Mouse (Mus musculus) limb, embryonic 14.5 days (tissue): ENCODE measurements around the gene Rbks. TPM values are rescaled to one million over a fixed set of nuclear protein-coding genes. Genes with fewer than 3 reads are reported as not detected.

Experiments
- ATAC-seq: fragments of 200-750 bp; cut with Nextera tagmentation; 2 replicates; pipeline ENCODE4 v1.8.0; 2017; ENCODE audit warnings: low read depth, moderate number of reproducible peaks, moderate TSS enrichment; ENCODE audit not compliant: low FRiP score
- DNase-seq: peaks from one replicate; pipeline ENCODE4 v3.0.0-alpha.2; 2015; ENCODE audit warnings: low spot score
- H3K27ac ChIP-seq: fragments of 300-500 bp; sonication (generic); replicated peaks from 2 replicates; pipeline ENCODE4 v1.5.1; 2014; ENCODE audit warnings: low read depth, mild to moderate bottlenecking, low read length, moderate library complexity, mixed read lengths
- H3K27me3 ChIP-seq: fragments of 300-500 bp; sonication (generic); 2 replicates; pipeline ENCODE4 v1.6.1; 2014; ENCODE audit warnings: low read length, mixed read lengths; ENCODE audit not compliant: control insufficient read depth, insufficient read depth
- H3K36me3 ChIP-seq: fragments of 300-500 bp; sonication (generic); 2 replicates; pipeline ENCODE4 v1.6.1; 2014; ENCODE audit warnings: mild to moderate bottlenecking, low read length, moderate library complexity, mixed read lengths; ENCODE audit not compliant: control insufficient read depth, insufficient read depth
- H3K4me1 ChIP-seq: fragments of 300-500 bp; sonication (generic); 2 replicates; pipeline ENCODE4 v1.6.1; 2014; ENCODE audit warnings: antibody characterized with exemption, low read length, mixed read lengths; ENCODE audit not compliant: control insufficient read depth, insufficient read depth
- H3K4me2 ChIP-seq: fragments of 300-500 bp; sonication (generic); replicated peaks from 2 replicates; pipeline ENCODE4 v1.6.1; 2014; ENCODE audit warnings: low read depth, mild to moderate bottlenecking, low read length, moderate library complexity; ENCODE audit not compliant: severe bottlenecking
- H3K4me3 ChIP-seq: fragments of 300-500 bp; sonication (generic); replicated peaks from 2 replicates; pipeline ENCODE4 v1.5.1; 2014; ENCODE audit warnings: low read length
- H3K9ac ChIP-seq: fragments of 300-500 bp; sonication (generic); 2 replicates; pipeline ENCODE4 v1.6.1; 2014; ENCODE audit warnings: mild to moderate bottlenecking, low read depth, low read length, moderate library complexity; ENCODE audit not compliant: severe bottlenecking
- H3K9me3 ChIP-seq: fragments of 300-500 bp; sonication (generic); 2 replicates; pipeline ENCODE4 v1.6.1; 2016; ENCODE audit warnings: low read length; ENCODE audit not compliant: control insufficient read depth
- POLR2A ChIP-seq: fragments of 200-500 bp; IDR thresholded peaks from 2 replicates; pipeline ENCODE4 v1.8.0; 2012; ENCODE audit warnings: inconsistent platforms, mild to moderate bottlenecking, moderate library complexity, borderline replicate concordance; ENCODE audit not compliant: insufficient read depth, insufficient read length; ENCODE audit errors: extremely low read depth
- WGBS: fragments of 180-500 bp; shearing (Covaris S2); extraction: QIAGEN DNeasy Blood & Tissue Kit; methylation state at CpG from one replicate; pipeline ENCODE4 v1.1.7; 2014; 5-methylcytosine and 5-hydroxymethylcytosine counted together
- polyA plus RNA-seq, 2 experiments: library from polyadenylated mRNA; depleted of rRNA in 1 of 2; stranded (reverse) in 1 of 2; unstranded in 1 of 2; fragments of >200 nt; fragmentation: Nextera tagmentation in 1 of 2; extraction: Ambion mirVana in 1 of 2; gene quantifications; 2 replicates each; pipeline versions ENCODE4 v1.2.1 to v1.2.3; 2012 to 2014

The Rbks gene
- polyA plus RNA-seq, 2 experiments, result 1.9 to 2.2 TPM

DNA sequence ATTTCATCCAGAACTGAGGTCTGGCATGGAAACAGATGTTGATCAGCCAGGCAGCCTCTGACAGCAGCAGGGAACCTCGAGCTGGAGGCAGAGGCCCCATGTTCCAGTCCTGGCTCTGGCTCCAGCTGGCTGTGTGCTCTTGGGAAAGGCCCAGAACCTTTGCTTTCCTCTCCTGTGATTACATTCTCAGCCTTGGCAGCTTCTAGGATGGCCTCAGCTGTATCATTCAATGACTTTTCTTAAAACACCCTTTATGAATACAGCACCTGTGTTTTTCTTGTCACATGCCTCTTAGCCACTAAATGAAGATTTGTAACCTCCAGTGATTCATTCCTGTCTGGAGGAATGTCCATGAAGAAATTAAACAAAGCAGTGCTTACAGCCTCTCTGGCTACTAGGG lies 31.3 kb downstream of the Rbks start:
- Histone ChIP-seq H3K9me3 (no peaks in the 10 kb centered on the region), H3K9ac (no peak overlapping the region), H3K27ac (no peak overlapping the region), H3K27me3 (no peaks in the 10 kb centered on the region), H3K4me1 (no peaks in the 10 kb centered on the region), H3K4me2 (no peak overlapping the region), H3K4me3 (no peak overlapping the region), H3K36me3 (no peaks in the 10 kb centered on the region)
- no peak for TF ChIP-seq POLR2A
- DNase-seq (peak; percentile 14), ATAC-seq (no peak)
- WGBS, result 16% methylated on average over 1 of the region's 1 CpGs

DNA sequence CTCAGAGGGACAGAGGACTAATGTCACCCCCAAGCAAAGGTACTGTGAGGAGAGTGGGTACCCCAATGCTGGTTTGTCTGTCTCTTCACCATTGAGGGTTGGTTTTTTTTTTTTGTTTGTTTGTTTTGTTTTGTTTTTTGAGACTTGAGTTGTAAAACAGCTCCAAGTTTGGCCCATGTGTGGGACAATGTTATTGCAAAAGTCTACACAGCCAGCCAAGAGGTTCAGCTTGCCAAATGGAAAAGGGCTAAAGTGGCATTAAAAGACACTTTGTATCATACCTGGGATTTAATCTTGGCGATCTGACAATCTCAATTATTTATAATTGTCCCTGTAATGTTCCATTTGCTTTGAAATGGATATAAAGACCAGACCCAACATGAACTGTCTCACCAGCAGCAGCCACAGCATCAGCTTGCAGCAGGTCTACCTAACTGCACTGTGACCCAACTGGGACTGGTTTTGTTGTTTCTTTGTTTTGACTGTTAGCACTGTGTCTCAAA lies 41.7 kb downstream of the Rbks start:
- H3K9me3 ChIP-seq, result no peaks in the 10 kb centered on the region
- no peak overlapping the region for H3K4me3 ChIP-seq
- no peaks in the 10 kb centered on the region for H3K4me1 ChIP-seq
- no peaks in the 10 kb centered on the region for H3K36me3 ChIP-seq
- no peak overlapping the region for H3K27ac ChIP-seq
- H3K27me3 ChIP-seq, result no peaks in the 10 kb centered on the region
- no peak for TF ChIP-seq POLR2A
- H3K9ac ChIP-seq, result no peak overlapping the region
- DNase-seq (no peak), ATAC-seq (no peak)
- H3K4me2 ChIP-seq, result no peak overlapping the region
- WGBS, result 83% methylated on average over 1 of the region's 1 CpGs

DNA sequence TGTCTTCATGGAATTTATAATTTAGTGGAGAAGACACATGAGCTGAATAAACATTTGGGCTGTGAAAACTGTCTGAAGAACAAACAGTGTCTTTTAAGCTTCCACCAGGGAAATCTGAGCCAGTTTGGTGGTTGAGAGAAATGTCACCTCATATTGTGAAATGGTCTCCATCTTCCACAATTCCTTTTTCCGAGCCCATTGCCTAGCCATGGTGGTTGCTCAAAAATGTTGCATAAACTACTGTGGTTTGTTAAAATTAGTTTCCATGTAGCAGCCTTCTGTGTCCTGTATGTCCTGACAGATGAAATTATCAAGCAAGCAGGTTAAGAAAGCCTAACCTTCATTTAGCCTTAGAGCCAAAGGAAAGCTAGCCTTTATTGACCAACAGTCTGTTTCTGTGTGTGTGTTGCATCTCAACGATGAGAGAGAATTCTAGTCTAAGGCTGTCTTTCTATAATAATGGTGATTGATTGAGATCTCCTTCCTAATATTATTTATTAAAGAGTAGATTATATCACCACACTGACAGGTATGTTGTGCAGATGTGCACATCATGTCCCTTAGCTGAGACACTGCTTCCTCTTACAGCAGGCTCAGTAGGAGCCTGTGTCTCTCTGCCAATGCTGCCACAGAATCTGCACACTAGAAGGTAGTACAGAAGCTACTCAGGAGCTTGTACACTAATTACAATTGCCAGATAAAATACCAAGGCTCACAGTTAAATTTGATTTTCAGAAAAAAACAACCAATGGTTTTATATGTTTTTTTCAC lies 46.7 kb downstream of the Rbks start:
- DNase-seq (no peak), ATAC-seq (no peak)
- Histone ChIP-seq H3K9ac (no peak overlapping the region), H3K4me1 (no peaks in the 10 kb centered on the region), H3K4me2 (no peak overlapping the region), H3K27ac (no peak overlapping the region), H3K9me3 (no peaks in the 10 kb centered on the region), H3K36me3 (no peaks in the 10 kb centered on the region; the same call in 1 of the 2 replicates), H3K27me3 (no peaks in the 10 kb centered on the region), H3K4me3 (no peak overlapping the region)
- WGBS, result 84% methylated on average over 2 of the region's 2 CpGs
- no peak for TF ChIP-seq POLR2A

DNA sequence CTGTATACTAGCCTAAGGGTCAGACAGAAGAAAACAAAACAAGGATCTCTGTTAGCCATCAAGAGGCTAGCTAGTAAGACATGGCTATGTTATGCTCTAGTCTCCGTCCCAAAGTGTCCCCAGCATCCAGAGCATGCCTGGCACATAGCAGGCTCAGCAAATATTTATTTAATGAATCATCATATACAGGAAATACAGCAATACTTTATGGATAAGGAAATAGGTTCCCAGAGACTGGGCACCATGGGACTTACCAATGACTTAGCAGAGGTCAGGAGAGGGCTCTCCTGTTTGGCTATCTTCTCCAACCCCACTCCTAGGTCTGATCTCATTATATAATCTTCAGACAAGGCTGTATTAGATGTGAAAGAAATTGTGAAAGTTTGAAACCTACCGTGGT lies 50.1 kb downstream of the Rbks start:
- TF ChIP-seq POLR2A, result no peak

DNA sequence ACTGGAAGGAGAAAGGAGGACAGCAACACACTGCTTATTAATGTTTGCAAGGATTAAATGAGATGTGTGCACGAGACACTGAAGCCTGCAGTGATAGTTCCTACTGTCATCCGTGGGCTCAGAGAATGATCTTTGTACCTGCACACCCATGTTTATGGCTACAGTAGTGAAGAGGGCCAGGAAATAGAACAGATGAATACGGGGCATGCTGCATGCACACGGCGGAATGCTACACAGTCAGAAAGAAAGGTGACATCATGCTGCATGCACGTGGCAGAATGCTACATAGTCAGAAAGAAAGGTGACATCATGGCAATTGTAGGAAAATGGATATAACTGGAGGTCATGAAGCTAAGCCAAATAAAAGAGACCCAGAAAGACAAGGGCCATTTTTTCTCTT lies 50.9 kb downstream of the Rbks start:
- DNase-seq, result no peak
- ATAC-seq, result no peak
- Histone ChIP-seq H3K4me1 (no peaks in the 10 kb centered on the region), H3K4me3 (no peak overlapping the region), H3K9me3 (no peaks in the 10 kb centered on the region), H3K4me2 (no peak overlapping the region), H3K27ac (no peak overlapping the region), H3K9ac (no peak overlapping the region), H3K27me3 (no peaks in the 10 kb centered on the region), H3K36me3 (no peaks in the 10 kb centered on the region; the same call in 1 of the 2 replicates)
- 88% methylated on average over 6 of the region's 6 CpGs for WGBS
- TF ChIP-seq POLR2A, result no peak

More for the DNA sequence above, 50.1 kb downstream of the Rbks start:
- no peaks in the 10 kb centered on the region for H3K9me3 ChIP-seq
- no peak overlapping the region for H3K4me3 ChIP-seq
- no peaks in the 10 kb centered on the region for H3K4me1 ChIP-seq
- H3K27ac ChIP-seq, result no peak overlapping the region
- H3K27me3 ChIP-seq, result no peaks in the 10 kb centered on the region
- ATAC-seq (no peak), DNase-seq (no peak)
- H3K36me3 ChIP-seq, result no peaks in the 10 kb centered on the region; the same call in 1 of the 2 replicates
- H3K4me2 ChIP-seq, result no peak overlapping the region
- 83% methylated on average over 2 of the region's 2 CpGs for WGBS
- no peak overlapping the region for H3K9ac ChIP-seq
